Mouse (Mus musculus): ENCODE measurements around the gene Marc2.

Gene Marc2

DNA sequence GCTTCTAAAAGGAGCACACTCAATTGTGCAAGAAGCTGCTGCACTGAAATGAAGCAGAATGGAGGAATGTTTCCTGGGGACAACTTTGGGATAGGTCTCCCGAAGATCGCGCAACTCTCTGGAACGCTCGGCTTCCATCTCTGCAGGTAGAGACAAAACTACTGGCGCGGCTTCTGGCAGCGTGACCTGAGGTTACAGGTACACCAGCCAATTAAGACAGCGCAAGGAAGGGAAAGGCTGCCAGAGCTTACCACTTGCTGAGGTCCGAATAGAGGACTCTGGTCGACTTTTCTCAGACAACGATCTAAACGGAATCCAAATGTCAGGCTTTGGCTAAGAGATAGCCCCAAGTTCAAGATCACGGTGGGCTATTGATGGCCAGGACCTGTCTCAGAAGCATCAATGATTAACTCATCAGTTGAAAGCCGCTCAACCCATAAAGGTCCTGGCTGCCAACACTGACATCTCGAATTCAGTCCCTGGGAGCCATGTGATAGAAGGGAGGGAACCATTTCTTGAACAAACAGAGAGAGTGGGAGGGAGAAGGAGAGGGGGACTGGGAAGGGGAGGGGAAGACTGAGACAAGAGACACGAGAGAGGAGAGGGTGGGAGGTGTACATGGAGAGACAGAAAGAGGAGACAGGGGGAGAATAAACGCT, at the start of gene Marc2:
Marc2 (minus strand) TSS at position 360 of the 659 bp plus-strand sequence.
- DNase-seq (ENCODE audit: low read depth), result no peak

DNA sequence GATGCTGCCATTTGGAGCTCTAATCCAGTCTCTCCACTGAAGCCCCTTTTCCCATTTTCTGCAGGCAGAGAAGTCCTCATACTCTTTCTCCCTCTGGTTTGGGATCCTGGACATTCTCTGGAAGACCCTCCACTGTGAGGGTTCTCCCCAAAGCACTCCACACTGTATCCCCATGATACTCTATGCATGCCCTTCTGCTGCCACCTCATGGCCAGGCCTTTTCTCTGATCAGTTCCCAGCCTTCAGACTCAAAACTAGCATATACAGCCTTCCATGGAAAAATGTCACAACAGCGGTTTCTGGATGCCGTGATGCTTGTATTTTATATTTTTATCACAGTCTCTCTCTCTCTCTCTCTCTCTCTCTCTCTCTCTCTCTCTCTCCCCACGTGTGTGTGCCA, 45.7 kb upstream of the Marc2 start:
- no peak for DNase-seq (ENCODE audit: low read depth)

- no peak for DNase-seq (ENCODE audit: low read depth)
These were observed 43.2 kb upstream of the Marc2 start for GRCm38 (mm10) chr1:184889454-184889853.

- no peak for DNase-seq (ENCODE audit: low read depth)
These were observed 39.9 kb upstream of the Marc2 start for GRCm38 (mm10) chr1:184886160-184886559.

DNA sequence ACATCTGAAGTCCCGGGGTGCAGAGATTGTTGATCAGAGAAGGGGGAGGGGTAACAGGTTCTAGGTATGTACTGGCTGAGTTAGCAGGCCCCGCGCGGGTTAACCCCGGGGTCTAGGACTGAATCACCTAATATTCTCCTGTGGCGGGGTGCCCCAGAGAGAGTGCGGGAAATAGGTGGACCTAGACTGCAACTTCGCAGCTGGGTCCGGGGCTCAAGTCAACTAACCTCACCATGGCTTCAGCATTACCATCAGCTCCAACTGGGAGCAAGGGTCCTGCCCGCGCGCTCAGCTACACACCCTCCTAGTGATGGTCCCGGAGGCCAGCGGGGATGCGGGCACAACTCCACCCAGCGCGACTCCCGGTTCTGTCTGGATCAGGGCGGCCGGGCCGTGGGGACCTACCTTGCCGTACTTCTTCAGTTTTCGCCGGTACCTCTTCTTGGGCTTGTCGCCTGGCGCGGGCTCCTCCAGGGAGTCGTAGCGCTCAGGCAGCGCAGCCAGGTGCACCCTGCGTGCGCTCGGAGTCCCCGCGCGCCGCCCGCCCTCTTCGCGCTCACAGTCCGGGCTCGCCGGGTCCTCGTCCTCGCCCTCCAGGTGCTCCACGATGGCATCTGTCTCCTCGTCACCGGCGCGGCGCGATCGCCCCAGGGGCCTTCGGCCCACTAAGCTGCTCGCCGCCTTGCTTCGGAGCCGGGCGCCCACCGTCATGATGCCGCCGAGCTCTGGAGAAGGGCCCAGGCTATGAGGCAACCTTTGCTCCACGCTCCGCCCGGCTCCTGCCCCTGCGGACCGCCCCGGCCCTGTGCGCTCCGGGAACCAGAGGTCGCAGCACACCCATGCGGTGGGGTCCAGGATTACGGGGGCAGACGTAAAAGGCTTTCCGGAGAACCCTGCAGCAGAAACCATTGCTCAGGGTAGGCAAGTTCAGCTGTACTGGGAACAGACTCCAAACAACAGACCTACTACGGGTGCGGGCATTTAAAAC, 36.3 kb upstream of the Marc2 start, which contains the start of gene C130074G19Rik:
C130074G19Rik (minus strand) TSS at position 938 of the 988 bp plus-strand sequence.
- DNase-seq (ENCODE audit: low read depth), result no peak

DNA sequence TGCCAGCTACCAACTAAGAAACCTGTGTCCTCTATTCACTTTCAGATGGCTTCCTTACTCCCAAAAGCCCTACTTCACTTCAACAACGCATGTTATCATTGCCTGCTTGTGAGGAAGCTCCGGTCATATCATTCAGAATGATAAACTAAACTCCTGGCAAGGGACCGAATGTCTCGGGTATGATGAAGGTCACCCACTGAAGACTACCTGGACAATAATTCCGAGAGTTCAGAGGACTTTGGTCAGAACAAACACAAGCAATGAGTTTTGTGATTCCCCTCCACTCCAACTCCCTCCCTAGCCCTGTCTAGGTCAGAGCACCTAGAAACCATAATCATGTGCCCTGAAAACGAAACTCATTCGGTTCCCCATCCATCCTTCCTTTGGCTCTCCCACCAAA, 35.6 kb upstream of the Marc2 start:
- DNase-seq (ENCODE audit: low read depth), result no peak

DNA sequence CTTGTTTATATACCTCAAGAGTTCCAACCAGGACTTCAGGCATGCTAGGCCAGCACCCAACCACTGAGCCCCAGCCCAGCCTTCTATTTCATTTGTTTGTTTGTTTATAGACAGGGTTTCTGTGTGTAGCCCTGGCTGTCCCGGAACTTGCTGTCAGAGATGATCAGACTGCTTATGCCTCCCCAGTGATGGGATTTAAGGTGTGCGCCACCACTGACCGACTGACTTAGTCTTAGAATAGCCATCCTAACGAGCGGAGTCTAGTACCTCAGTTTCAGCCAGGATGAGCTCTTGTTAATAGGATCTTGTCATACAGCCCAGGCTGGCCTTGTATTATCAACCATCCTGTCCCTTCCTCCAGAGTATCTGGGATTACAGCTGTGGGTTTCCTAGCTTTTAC, 35.0 kb upstream of the Marc2 start:
- no peak for DNase-seq (ENCODE audit: low read depth)

DNA sequence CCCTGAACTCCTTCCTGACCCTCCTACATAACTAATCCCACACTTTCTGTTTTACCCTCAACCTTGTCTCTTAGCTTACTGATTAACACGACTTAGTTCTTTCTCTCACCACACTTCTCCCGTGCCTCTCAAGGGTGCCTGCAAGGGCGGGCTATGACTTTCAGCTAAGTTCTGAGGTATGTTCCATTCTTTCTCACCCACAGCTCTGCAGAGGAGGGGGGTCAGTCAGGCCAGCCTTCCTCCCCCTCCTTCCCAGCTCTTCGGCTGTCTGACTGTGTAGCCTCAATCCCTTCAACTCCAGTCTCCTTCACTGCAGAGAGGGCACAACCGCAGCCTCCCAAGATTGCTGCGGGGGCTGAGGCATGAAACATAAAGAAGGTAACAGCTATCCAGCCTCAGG, 32.6 kb upstream of the Marc2 start:
- no peak for DNase-seq (ENCODE audit: low read depth)

DNA sequence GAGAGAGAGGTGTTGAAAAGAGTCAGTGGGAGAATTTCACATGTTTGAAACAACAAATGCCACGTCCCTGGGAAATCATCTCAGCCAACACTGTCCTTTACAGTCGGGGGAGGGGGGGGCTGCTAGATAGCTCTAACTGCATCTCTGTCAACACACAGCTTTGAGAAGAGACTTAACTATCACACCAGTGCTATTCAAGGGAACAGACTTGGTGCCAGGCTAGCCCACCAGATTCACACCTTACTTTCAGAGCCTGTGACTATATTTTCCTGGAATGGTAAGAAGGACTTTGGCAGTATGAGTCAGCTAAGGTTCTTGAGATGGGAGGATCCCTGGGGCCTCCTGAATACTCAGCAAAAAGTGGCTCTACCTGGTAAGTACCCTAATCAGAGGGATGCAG, 31.1 kb upstream of the Marc2 start:
- no peak for DNase-seq (ENCODE audit: low read depth)

GRCm38 (mm10) chr1:184873910-184874309, 27.7 kb upstream of the Marc2 start:
- DNase-seq (ENCODE audit: low read depth), result no peak

DNA sequence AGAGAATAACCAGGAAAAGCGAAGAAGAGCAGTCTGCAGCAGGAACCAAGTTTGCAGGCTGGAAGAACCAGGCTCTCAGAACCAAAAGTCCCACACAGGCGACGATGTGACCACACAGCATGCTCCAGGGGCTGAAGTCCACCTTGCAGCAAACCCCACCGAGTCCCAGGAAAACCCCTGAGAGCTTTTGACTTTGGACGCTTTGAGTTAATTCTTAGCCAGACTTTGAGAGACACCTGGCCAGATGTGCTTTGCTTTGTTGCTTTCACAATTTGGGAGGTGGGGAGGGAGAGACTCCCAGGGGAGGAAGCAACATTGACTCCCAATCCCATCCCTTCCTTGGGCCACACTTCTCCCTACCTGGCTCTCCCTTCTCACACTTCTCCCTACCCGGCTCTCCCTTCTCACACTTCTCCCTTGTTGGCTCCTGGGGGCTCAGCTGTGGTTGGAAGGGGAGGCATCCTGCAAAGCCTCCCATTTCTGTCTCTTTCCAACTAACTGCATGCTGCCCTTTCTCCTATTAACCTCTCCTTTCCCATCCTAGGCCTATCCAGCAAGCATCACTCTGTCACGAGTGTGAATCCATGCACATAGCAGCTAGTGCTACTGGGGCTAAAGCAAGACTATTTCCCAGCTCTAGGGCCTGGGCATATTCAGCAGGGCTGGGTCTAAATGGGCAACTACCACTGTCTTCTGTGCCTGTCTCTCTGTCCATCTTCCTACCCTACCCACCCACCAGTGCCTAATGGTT, 26.0 kb upstream of the Marc2 start:
- no peak for DNase-seq (ENCODE audit: low read depth)

DNA sequence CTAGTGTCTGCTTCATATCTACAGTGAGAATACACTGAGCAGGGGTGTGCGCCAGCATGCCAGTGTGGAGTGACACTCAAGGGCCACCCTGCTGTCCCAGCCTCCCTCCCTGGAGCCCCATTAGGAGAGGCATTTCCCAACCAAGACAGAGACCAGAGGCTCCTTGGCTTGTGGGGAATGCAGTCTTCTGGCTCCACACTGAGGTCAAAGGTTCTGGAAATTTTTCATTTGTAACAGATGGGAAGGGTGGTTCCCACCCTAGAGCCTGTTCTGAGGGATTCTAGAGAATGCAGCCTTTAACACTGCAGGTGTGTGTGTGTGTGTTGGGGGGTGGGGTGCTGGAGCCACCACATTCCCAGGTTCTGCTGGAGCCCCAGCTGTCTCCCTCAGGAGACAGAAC, 25.3 kb upstream of the Marc2 start:
- DNase-seq (ENCODE audit: low read depth), result no peak

DNA sequence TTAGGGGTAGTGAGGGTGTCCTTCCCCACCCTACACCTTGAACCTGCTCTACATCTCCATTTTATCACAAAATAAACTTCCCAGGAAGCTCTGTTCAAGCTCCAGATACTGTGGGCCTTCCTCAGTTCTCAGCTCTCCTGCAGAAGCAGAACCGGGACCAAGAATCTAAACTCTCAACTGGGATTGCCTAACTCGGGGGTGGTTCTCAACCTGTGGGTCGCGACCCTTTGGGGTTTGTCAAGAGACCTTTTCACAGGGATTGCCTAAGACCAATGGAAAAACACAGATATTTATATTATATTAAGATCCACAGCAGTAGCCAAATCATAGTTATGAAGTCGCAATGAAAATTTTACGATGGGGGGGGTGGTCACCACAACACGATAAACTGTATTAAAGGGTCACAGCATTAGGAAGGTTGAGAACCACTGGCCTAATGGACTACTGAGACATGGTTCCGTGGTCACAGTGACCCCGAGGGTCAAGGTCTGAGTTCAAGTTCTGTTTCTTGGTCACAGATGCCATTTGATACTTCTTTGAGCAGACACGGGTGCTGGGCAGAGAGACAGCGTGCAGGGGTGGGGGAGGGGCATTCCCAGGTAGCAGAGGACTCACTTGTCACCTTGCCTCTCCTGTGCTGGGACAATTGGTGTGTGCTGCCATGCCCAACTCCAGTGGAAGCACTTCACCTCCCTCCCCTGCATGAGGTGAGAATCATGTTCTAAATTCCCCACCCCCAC, 24.6 kb upstream of the Marc2 start:
- no peak for DNase-seq (ENCODE audit: low read depth)

DNA sequence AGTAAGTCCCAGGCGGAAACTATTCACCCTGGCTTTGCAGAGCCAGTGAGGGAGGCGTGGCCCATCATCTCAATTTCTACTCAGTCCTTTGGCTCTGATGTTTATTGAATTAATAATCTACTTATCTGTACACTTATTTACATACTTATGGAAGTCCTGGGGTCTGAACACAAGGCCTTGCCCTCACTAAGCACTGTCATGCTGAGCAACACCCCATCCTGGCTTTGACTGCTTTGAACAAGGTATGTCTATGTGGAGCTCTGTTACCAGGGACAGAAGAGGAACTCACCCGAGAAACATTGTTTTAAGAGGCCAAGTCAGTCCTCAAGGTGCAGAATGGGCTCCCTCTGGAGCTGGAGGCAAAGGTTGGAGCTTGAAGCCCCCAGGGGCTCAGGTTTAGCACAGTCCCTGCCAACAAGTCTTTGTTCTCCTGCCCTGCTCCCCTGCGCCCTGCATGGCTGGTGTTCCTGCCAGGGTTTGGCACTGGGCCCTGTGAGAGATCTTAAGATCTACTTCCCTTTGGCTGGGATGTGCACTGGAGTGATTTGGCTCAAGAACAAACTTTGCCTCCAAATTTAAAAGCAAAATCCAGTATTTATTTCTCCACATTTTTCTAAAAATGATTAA, 23.8 kb upstream of the Marc2 start:
- no peak for DNase-seq (ENCODE audit: low read depth)

DNA sequence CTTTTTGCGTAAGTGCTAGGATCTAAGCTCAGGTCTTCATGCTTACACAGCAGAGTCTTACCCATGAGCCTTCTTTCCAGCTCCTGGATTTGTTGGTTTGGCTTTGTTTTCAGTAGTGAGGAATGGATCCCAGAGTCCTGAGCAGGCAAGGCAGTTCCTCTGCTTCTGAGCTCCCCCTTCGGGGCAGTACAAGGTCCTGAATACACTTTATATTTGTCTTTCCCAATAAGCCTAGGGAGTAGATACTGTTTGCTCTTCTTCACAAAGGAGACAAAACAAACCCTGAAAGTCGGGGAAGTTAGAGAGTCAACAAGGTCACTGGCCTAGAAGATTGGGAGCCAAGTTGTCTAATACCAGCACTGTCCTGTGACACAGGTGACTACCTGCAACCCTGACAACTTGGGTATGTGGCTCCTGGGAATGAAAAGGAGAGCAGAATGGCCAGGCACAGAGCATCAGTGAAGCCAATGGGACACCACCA, 21.4 kb upstream of the Marc2 start:
- no peak for DNase-seq (ENCODE audit: low read depth)

DNA sequence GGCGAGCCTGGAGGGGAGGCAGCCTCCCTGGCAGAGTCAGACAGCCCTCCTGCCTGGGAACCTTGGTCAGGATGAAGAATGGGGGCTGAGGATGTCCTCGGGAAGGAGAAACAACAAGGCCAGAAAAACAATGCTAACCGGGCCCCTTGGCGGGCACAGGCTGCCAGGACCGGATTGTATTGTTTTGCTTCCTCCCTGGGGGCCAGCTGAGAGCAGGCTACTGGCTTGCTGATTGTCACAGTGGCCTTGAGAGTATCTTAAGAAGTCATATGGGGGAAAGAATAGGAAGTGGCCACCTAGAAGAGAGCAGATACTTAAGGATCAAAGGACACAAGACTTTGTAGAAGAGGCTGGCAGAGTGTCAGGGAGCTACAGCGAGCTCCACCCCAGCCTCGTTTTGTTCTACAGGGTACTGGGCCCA, 18.1 kb upstream of the Marc2 start:
- DNase-seq (ENCODE audit: low read depth), result no peak

DNA sequence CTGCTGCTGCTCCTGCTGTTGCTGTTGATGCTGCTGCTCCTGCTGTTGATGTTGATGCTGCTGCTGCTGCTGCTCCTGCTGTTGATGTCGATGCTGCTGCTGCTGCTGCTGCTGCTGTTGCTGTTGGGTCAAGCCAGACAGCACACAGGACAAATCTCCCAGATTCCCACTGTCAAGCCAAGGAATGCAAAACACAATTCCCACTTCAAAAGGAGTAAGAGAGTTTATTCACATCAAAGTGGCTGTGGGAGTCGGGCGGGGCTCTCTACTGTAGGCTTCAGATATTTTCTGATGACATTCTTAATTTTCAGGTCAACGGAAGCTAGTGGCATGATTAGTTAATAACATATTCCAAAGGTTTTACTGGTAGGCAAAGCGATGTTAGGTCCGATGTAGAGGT, 16.4 kb upstream of the Marc2 start:
- DNase-seq (ENCODE audit: low read depth), result no peak

DNA sequence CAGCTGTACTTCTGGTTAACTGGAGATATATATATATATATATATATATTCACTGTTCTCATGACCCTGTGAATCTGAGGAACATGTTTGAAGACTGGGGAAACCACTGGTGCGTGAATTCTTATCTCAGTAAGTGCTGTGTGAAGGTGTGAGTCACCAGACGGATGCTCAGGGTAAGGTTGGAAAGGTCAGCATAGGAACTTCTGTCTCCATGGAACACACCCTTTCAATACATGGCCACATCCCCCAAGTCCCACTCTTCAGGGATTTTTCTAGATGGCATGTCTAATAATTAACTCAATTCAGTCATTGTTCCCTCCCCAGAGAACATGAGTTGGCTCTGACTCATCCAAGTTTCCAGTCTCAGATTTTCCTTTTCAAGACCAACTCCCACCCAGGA, 15.3 kb upstream of the Marc2 start:
- no peak for DNase-seq (ENCODE audit: low read depth)

DNA sequence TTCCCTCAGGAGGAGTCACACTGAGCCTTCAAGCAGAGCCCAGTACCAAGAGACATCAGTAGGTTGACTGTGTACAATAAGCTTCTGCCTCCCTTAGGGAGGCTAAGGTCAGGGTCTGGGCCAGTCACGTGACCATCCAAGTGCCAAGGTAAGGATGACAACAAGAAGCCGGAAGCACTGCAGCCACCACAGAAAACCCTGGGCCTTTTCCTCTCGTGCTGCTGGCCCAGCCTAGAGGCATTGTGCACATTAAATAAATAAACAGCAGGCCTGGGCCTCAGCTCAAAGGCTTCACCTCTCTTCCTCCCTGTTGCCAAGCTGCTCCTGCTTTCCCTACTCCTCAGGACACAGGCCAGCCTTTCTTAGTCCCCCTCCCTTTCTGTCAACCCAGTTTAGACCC, 14.0 kb upstream of the Marc2 start:
- DNase-seq (ENCODE audit: low read depth), result no peak

DNA sequence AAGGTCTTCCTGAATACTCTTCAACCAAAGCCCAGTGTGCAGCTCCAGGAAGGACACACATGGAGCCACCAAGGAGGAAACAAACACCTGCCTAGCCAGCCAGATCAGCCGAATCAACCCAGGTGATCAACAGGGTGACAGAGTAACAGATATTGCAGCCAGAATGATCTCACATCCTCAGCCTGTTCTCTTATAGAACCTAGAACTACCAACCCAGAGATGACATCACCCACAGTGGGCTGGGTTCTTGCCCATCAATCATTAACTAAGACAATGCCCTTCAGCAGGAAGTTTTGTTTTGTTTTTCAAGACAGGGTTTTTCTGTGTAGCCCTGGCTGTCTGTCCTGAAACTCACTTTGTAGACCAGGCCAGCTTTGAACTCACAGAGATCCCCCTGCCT, 12.0 kb upstream of the Marc2 start:
- DNase-seq (ENCODE audit: low read depth), result no peak

- DNase-seq (ENCODE audit: low read depth), result no peak
These were observed 11.0 kb upstream of the Marc2 start for GRCm38 (mm10) chr1:184857216-184857615.

Data from induced T-regulatory cell, adult 2 months (primary cell).